Mouse (Mus musculus) forelimb bud, embryonic 11.5 days (tissue): Measurements from ENCODE around the gene Hacl1.

Experiments used
- DNase-seq: peaks from one replicate; pipeline ENCODE4 v3.0.0-alpha.2; 2012; ENCODE audit warnings: low read depth, low spot score

Gene Hacl1

DNA sequence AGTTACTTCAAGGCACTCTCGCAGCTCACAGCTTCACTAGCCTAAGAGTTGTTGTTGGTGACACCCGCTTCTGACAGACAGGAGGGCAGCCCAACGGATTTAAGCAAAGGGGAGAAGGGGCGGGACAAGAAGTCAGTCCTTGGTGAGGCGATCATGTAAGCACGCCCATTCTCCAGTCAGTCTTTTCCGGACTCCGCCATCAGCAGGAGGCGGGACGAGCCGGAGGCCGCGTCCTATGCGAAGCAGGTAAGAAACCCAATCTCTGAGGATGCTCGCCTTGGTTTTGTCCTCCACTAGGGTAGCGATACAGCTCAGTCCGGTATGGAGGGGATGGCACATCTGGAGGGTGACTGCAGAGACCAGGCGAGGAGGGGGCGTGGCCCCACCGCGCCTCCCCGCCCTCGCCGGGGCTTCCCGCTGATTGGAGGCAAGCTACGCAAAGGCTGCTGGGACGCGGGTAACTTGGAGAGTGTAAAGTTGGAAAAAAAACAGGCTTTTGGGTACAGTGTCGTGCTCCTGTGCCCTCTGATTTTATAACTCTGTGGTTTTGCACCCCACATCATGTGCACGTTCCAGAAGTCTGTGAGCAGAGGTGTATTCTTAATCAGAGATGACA is at the start of gene Hacl1, which contains the start of gene Btd:
Hacl1 (minus strand) TSS at position 397 of the 616 bp plus-strand sequence.
Btd (plus strand) TSS at position 139 of the 616 bp plus-strand sequence.
- peak; percentile 88 for DNase-seq

DNA sequence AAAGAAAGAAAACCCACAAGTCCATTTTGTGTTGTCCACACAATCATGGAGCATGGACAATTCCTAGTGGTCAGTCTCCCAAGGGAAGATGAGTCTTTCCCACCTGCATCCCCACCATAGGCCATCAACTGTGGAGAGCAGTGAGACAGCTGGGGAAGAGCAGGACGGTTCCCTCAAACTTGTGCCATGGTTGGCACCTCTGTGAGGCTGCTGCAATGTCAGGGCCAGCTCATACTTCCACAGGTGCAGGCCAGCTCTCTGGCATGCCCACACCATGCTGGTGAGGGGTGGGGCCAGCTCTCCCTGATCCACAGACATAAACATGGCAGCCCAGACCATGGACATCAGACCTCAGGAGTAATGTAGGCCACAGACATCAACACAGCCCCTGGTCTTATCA is 45.1 kb upstream of the Hacl1 start:
- DNase-seq = no peak

DNA sequence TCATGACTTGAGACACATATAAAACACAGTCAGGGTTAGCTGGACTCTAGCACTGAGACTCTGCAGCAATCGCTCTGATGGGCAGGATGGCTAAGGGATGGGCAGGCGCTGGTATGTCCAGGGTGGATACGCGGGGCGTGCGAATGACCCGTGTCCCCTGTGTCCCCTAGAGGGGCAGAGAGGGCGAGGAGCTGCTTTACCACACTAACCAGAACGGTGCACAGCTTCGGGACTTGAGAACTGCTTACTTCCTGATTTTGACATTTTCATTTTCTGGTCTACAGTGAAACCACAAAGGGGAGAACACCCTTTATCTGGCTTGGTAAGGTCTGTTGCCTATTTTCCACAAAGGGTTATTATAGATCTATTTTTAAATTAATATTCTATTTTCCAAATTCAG is 44.6 kb upstream of the Hacl1 start:
- no peak for DNase-seq

DNA sequence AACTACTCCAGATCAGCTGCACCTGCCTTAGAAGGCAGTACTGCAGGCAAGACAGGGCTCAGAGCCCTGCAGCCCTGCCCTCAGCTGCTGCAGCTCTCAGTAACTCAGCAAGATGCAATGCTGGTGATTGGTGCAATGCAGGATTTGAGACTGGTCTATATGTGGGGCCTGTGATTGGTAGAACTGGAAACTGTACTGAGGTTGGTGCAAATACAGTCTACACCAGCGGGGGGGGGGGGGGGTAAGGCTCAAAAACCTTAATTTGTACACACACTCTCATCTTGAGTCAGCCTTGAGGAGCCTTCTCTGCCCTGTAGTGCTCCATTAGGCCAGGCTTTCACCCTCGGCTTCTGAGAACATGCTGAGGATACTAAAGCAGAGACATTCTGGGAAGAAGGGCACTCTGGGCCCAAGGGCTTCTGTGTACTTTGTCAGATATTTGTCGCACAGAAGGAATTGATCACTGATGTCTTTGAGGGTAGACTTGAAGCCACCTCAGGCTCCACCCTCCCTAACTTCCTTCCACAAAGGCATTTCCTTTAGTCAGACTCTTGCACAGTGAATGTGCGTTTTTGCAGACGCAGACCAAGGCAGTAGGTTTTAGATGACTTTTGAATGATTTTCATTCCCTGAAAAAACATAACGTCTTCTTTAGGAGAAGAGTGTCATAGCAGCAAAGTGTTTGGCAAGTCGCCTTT is 43.4 kb upstream of the Hacl1 start:
- DNase-seq = no peak

DNA sequence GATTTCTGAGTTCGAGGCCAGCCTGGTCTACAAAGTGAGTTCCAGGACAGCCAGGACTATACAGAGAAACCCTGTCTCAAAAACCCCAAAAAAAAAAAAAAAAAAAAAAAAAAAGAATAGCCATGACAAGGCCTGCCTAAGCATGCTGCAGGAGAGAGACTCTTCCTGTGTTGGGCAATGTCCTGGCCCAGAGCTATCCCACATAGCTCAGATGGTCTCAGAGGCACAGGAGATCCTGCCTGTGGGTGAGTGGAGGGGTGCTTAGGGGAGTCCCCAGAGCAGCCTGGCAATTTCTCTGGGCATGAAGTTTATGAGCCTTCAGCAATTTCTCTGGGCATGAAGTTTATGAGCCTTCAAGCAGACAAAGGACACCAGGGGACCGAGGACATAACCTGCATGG is 42.5 kb upstream of the Hacl1 start:
- DNase-seq = no peak

DNA sequence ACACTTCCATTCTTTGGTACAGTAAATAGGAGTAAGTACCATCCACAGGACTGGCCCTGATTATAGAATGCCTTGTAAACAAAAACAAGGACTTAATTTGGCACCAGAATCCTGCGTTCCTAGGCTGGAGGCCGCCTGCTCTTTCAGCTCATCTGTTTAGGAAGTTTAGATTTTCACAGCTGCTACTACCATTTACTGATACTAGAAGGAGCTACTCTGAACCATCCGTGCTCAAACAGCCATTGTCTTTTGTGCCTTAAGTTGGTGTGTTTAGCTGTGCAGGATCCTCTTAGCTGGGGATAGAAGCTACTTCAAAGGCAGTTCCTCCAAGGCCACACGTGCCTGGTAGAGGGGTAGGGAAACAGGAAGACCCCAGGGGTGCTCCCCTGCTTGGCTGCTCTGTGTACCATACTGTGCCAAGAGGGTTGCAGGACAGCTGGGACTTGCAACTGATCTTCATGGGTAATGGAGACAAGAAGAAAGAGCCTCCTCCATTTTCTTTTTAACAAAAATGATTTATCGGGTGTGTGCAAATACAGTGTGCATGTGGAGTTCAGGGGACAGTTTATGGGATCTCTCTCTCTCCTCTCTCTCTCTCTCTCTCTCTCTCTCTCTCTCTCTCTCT is 41.0 kb upstream of the Hacl1 start:
- no peak for DNase-seq

DNA sequence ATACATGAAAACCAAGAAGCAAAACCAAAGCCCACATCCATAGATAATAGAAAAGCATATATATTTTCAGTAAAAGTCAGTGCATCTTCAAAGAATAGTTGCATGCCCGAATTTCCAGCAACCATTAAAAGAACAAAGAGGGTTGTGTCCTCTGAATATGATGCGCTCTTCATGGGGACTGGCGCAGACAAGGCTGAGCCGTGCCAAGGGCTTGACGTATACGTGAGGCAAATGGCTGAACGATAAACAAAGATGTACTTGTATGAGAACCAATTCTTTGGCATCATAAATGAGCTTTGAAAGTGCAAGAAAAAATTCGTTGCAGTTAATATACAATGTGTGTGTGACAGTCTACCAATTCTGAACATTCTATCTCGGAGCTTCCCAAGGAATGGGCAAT is 40.2 kb upstream of the Hacl1 start:
- DNase-seq = no peak

DNA sequence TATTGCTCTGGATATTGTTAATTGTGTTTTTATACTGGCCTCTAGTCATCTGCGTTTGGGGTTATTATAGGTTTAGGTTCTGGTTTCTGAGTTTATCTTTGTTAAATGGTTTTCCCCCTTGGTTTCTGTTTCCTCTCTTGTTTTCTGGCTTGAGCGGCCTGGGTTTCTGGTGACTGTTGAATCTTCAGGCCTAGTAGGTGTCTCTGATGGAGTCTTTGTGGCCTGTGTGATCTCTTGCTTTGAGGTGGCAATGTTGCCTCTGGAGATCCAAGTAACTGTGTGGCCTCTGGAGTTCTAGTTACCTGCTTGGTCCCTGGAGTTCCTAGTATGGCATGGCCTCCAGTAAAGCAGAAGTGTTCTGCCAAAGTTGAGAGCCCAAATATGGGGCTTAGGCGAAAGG is 39.6 kb upstream of the Hacl1 start:
- DNase-seq = no peak

DNA sequence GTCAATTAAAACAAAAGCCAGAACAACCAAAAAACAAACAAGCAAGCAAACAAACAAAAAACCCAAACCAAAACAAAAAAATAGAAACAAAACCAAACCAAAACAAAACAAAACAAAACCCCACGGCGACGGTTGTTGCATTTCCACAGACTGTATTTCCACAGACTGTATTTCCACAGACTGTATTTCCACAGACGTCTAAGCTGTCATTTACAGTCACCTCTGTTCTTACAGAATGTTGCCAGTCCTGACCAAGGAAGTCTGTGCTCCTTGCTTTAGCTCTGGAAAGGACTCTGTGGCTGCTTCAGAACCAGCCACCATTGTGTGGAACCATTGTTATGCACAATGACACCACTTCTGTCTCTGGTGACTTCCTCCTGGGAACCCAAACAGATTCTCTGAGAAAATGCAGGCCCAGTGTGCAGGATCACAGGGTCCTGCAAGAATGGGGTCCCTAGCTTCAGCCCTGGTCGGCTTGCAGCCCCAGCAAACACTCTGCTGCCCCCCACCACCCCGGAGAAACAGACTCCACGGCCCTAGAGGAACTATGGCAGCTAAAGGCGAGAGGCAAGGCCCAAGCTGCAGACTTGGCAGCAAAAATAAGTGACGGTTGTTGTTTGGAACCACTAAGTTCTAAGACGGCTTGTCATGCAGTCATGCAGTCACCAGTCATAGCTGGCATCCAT is 30.7 kb upstream of the Hacl1 start:
- DNase-seq = no peak

DNA sequence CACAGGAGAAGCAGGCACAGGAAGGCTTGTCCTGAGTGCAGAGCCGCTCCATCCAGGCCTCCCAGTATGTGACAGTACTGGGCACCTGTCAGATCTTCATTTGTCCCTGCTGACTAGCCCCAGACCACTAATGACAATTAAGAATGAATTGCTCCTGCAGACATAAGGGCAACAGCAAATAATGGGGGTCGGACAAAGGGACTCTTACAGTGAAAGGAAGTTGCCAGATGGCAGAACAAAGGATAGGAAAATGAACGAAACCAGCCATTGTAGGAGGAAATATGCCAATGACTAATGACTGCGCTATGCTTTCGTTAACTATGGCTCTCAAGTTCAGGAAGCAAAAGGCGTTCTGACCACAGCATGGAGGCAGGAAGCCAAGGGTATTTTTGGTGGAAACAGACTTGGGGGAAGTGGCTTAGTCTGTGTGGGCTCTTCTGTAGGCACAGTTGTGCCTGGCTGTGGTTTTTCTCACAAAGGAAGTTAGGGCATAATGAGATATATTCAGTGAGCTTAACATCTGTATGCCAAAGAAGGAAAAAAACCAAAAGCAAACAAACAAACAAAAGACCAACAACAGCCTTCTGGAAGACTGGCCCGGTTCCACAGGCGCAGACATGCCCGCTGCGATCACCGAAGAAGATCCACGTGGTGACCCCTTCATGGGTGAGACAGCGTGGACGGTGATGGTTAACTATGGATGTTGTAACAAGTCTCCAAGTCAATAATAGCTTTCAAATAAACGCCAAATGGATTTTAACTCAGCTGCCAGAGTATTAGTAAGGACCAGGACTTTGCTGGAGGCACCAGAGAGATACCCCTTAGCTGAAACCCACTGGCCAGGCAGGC is 28.8 kb upstream of the Hacl1 start:
- DNase-seq = no peak

DNA sequence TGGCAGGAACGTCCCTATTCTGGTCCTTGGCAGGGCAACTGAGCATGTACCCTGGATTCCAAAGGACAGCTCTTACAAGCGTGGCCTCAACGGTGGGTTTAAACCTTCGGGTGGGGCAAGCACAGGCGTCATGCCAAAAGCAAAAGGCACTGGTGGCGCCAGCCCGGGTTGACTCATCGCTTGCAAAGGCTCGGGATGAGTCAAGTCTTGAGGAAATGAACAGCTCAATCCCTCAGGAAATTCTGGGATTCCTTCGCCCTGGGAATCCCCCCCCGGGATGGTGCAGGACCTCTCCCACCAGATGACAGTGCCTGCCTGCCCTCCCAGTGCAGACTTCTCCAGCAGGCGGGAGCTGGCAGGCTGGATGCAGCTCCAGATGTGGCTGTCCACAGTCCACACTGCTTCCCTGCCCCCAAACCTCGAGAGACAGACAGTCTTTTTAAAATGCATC is 28.1 kb upstream of the Hacl1 start:
- no peak for DNase-seq

DNA sequence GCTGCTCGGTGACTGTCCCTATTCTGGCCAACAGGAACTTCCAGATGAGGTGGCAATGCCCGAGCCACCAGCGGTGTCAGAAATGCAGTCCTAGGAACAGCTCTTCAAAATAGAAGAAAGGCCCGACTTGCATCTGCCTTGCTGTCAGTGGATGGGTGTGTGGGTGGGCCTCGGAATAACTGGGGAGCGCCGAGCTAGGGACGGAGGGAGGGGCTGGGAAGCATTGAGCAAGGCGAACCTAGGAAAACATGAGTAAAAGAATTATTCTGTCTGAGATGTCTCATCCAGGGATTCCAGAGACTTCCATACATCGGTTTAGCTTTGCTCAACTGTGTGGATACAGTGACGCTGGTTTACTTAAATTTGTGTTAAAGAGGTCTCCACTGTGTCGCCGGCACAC is 27.2 kb upstream of the Hacl1 start:
- DNase-seq = no peak

DNA sequence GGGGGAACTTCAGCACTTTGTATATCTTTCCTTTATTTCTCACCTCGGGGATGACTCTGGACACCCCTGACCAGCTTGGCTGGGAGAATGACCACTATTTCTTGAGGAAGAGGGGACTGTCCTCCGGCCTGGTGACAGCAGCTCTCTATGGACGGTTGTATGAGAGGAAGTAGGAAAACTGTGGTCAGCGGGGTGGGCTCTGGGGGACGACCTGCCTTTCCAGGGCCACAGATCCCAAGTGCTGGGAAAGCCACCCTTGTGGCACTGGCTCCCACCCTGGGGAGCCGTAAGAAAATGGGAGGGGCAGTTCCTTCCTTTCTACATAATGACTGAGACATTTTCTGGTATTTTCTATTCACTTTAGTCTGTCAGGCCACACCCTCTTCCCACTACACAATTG is 26.7 kb upstream of the Hacl1 start:
- DNase-seq = no peak

DNA sequence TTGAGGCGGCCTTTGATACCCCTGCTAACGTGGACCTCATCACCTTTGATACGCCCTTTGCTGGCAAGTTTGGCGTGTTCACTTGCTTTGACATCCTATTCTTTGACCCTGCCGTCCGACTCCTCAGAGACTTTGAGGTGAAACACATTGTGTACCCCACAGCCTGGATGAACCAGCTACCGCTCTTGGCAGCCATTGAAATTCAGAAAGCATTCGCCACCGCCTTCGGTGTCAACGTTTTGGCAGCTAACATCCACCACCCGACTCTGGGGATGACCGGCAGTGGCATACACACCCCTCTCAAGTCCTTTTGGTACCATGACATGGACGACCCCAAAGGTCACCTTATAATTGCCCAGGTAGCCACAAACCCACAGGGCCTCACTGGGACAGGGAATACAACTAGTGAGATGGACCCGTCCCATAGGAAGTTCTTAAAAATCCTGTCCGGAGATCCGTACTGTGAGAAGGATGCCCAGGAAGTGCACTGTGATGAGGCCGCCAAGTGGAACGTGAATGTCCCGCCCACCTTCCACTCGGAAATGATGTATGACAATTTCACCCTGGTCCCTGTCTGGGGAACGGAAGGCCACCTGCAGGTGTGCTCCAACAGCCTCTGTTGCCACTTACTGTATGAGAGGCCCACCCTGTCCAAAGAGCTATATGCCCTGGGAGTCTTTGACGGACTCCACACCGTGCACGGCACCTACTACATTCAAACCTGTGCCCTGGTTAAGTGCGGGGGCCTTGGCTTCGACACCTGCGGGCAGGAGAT is 26.0 kb upstream of the Hacl1 start:
- no peak for DNase-seq

DNA sequence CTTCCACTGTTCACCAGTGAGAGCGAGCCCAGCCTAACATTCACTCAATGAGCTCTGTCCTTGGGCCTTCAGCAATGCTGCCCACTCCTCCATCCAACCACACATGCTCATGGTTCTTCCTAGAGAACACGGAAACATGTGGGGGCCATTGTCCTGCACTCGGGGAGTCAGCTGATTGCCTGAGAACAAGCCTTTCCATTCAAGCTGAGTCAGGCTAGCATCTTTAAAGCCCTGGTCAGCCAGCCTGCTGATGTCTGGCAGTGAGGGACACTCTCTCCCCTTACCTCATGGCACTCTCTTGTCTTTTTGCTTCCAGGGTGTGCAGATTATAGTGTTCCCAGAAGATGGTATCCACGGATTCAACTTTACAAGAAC is 24.5 kb upstream of the Hacl1 start:
- DNase-seq = no peak

DNA sequence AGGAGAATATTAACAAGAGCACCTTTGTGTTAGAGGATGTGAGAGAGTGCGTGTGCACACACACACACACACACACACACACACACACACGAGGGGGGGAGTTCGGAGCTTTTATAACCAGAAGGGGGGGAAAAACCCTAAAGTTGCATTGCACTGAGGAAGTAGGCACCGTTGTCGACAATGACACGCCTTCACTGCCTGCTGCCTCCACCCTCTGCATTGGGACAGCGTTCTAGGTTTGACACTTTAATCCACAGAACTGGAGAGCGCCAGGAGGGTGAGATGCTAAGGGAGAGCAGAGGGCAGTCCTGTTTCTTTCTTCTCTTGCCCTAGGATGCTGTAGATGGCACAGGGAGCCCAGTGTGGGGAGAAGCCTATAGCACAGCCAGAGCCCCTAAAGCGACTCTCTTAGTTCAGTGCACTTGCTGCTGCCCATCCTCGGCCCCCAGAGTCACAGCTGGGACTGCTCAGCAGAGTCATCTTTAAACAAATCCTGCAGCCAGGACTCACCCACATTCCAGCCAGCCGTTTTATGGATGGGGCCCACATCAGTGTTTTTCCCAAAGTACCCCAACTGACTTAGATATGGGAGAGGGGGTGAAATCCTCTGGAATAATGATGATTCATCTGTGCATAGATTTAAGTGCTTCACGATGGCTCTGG is 23.9 kb upstream of the Hacl1 start:
- no peak for DNase-seq

DNA sequence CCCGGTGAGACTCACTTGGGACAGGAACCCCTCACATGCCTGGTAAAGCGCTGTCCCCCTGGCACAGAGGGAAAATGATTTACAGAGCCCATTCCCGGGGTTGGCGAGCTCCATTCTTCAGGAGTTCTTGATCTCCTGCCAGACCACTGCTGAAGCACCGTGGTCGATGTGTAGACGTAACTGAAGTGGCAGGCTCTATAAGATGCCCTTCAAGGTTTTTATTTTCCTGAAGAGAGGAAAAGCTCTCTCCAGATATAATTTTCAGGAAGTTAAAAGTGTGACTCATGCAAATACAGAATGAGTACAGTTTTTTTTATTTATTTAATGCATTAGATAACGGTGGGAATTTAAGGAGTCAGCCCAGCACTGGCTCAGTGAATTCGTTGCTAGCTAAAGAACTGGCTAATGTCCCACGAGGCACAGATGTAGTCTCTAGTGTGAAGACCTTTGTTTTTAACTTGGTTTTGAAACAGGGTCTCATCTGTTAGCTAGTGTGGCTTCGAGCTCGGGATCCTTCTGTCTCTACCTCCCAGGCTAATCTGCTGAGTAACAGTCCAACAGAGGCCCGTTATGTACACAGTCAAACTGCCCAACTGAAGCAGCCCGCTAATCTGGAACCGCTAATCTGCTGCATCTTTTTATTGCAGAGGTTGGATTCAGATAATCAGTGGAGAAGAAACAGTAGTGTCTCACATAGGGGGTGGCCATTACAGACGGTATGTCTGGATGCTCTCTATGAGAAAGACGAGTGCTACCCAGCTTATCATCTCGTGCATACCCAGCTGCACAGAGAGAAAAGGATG is 23.2 kb upstream of the Hacl1 start:
- DNase-seq = no peak

DNA sequence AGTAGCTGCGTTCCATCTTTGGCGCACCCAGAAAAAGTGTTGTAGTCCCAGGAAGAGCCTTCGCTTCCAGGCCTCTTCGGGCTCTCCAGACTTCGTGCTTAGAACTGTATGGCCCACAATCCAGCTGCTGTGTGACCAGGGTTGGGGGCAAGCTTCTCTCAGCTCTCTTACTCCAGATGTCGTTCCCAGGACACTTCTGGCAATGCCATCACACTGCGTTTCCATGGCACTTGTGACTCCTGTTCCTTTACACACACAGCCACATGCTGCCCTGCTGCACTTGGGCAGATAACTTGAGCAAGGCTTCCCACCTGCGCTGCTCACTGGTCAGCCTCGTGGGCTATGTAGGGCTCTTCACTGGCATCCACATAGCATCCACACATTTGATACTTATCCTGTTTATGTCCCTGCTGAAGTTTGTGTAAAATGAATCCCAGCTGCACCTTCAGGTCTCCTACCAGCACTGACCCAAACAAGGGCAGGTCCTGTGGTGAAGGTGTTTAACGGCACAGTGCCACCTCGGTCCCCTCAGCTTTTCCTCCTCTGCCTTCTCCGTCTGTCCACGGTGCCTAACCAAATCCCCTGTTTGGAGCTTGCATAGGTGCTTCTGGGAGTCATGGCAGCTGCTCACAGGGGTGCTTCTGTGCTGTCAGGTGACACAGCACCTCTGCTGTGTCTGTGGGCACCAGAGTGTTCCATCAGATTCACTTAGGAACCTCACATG is 22.5 kb upstream of the Hacl1 start:
- DNase-seq = no peak
